Mouse (Mus musculus) c-Kit-positive CD71-positive TER-119-positive erythroid progenitor cells, embryonic 14.5 days (primary cell): ENCODE measurements around the gene Herc6.
"Not testable (repeated sequence)": the region's sequence is repeated elsewhere in the genome, so short reads cannot be mapped to it uniquely, and the experiment has no call there.

ENCODE experiments used
- DNase-seq: peaks from one replicate; pipeline ENCODE4 v3.0.0-alpha.2; 2013; ENCODE audit warnings: low spot score

Gene Herc6

DNA sequence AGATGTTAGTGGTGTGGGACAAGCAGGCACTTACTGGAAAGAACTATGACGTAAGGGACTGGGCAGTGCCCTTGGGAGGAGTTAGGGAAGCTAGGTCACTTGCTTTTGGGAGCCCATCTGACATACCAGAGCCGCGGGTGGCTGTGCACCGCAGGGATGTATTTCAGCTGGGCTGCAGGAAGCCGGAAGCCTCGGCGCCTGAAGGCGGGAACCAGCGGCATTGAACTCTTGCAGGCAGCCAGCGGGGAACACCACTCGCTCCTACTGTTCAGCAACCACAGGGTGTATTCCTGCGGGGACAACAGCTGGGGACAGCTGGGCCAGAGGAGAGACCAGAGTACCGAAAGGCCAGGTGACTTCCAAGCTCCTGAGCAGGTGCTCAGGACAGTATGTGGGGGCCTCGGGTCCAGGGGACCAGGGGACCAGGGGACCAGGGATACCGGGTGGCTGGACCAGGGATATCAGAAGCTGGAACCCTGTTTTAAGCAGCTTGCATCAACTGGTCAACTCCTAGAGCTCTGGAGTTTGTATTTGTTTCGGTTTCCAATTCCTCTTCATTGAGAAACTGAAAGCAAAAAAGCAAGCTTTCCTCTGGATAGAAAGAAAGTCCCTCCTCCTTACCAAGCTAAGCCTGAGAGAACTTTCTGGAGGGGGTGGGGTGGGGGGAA, at the start of gene Herc6:
Gene Herc6 (plus strand): TSS at position 120 of the 668 bp plus-strand sequence.
- peak; percentile 71 for DNase-seq

DNA sequence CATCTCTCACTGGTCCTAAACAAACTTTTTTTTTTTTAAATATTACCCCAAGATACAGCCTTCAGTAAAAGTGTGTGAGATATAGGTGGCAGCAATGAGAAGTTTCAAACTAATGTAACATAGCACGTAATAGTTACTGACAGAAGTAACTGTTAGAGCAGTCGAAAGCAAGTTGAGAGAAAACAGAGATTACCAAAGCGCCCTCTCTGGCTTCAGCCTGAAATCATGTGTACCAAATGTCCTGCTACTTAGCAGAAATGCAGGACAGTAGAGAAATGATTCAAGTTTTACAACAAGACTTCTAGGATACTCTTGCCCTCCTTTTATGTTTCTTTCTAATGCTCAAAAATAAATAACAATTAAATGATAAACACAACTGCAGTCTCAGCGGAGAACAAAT, 49.8 kb upstream of the Herc6 start:
- DNase-seq: no peak

DNA sequence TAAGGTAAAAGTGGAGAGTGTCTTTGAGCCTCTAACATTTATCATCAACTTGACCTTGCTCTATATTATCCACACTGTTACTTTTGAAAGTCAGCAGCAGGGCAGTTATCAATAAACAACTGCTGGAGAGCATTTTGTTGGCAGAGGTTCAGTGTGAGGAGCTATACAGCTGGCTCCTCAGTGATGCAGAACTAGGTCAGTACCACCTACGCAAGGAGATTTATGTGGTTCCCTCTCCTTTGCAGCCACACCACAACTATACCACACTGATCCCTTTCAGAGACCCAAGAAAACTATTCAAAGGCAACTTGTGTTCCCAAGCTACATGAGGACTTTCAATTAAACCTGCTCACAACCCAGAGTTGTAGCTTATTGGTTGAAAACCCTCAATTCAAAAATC, 49.4 kb upstream of the Herc6 start:
- DNase-seq: no peak

DNA sequence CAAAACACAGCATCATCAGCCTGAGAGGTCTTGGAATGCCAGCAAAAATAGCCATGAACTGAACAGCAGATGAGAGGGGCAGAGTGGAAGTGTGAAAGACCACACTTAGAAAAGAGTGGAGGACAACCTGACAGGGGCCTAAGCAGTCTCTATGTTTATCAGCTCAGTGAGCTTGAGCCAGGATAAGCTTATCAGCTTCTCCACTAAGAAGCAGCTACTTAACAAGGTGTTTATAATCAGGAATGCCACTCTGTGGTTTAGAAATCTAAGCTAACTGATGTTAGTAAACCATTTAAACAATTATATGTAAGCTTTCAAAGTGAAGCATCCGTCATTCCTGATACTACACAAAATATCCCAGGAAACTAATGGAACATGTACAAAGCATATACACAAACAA, 48.8 kb upstream of the Herc6 start:
- DNase-seq: no peak

DNA sequence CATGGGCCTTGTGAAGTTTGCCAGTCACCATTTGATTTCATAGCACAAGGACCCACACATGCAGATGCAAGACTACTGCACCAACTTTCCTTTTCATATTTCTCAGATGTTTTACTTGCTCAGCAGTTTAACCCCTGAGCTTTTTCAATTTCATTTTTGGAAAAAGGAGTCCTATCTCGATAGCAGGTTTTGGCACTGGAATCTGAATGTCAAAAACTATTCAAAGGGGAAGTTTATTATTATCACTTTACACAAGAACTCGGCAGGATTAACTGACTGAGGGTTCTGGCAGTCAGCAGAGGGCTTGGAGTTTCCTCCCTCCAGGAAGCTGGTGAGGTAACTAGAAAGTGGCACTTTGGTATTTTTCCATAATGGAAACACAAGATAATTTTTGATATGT, 47.4 kb upstream of the Herc6 start:
- DNase-seq: no peak

DNA sequence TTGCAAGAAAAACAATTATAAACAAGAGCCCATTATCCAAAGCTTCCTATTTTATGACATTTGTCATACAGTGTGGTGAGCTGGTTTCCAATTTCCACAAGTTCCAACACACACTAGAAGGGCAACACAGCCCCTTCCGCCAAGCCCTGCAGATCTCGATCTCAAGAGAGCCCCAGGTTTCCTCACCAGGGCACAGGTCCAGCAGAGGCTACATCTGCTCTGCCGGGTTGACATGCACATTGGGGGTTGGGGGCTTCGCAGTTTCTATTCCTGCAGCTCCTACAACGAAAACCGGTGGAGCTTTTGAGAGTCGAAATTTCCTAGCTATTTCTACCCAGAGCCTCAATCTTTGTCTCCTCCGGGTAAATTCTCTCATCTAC, 46.6 kb upstream of the Herc6 start:
- no peak for DNase-seq

DNA sequence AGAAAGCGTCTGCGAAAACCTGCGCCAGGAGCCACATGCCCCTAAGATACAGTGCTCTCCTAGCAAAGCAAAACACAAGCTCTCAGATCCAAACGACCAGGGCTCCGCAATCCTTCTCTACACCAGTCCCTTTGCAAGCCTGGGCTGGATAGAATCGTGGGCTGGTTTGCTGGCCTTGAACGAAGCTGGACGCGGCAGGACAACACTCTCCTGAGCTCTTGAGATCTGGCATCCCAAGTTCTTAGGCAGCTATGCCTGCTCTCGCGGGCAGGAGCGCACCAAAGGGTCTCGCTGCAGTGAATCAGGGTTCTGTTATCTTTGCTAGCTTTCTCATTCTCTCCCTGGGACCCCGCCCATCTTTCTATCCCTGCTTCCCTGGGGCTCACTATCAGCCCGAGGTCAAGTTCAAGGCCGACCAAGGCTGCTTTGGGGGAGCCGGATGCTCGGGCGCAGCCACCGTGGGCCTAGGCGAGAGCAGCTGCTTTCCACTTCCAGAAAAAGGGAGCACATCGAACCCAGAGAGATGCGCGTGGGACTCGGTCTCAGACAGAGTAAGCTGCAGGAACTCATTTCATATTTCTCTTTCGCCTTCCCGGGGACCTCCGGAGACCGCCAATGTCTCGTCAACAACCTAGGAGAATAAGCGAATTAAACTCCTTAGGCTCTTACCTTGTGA, 46.1 kb upstream of the Herc6 start:
- DNase-seq: no peak

DNA sequence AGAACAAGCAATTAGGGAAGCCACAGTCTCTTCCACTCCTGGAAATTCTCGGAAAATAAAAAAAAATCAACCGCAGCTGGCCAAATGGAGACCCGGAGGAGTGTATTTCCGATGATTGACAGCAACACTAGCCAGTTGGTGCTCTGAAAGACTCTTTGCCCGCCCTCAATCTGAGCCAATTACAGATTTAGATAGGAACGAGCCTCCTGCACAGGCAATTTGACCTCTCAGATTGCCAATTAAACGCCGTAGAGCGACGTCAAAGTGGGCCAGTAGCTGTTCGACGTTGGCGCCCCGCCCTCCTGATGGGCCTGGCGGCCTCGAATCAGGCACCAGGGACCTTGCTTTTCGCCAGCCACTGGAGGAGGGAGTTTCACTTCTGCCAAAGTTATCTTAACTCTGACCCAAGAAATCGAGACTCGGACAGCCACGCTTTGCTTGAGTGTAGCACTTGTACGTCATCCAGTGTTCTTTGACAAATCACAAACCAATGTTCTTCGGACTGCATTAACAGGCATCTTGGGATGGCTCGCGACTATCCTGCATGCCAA, 45.3 kb upstream of the Herc6 start, which contains the start of gene Ppm1k:
Gene Ppm1k (minus strand): TSS at position 83 of the 551 bp plus-strand sequence.
- DNase-seq: peak; percentile 93

DNA sequence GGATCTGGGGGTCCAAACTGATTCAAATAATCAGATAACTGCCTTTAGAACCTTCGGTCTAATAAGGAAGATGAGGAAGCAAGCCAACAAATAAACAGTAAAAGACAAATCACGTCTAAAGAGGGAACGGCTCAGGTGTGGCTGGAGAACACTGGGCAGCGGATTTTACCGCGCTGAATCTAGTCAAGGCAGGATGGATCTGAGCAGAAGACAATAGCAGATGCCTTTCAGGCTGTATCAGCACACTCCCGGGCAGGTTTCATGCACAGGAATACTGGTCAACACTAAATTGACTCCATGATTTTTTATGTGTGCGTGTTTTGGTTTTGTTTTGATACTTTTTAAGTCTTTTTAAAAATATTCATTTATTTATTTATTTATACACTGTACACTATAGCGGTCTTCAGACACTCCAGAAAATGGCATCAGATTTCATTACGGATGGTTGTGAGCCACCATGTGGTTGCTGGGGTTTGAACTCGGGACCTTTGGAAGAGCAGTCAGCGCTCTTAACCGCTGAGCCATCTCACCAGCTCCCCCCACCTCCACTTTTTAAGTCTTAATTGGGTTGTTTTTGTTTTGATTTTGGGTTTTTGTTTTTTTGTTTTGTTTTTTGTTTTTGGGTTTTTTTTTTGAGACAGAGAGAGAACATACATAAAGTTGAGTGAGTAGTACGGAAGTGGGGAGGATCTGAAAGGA, 44.7 kb upstream of the Herc6 start:
- no peak for DNase-seq

DNA sequence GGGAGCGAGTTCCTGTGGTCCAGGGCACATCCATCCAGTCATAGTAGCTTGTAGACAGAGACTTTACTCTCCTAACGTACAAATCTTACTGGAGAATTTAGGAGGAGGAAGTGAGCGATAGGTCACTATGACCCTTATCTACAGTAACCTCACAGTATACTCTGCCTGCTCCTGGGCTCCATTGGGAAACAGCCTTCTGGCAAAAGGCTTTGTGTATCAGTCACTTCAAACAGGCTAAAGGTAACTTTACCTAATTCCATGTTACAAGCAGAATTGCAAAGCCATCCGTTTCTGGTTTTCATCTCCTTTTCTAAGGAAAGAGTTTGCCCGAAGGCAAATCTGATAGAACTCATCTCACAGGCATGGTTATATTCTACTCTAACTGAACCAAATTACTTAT, 42.9 kb upstream of the Herc6 start:
- no peak for DNase-seq

DNA sequence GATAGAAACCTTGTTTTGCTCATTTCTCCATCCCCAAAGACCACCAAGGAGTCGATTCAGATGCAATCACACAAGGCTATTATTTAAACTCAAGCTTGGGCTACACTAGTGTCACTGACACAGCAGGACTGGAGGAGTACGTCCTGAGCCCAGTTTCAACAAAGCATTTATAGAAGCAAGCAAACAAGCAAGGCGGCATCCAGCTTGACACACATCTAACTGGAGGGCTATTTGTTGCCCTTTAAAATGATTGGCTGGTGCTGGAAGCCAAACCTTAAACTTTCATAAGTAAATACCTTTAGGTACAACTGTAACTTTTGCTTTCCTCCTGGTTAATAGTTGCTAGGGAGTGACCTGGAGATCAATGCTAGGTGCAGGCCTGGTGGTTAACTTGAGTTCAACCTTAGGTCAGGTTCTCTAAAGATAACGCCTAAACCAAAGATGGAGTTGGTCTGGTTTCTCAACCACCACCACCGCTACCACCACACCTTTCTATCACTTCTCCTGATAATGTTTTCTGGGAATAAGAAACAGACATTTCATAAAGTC, 39.8 kb upstream of the Herc6 start:
- no peak for DNase-seq

DNA sequence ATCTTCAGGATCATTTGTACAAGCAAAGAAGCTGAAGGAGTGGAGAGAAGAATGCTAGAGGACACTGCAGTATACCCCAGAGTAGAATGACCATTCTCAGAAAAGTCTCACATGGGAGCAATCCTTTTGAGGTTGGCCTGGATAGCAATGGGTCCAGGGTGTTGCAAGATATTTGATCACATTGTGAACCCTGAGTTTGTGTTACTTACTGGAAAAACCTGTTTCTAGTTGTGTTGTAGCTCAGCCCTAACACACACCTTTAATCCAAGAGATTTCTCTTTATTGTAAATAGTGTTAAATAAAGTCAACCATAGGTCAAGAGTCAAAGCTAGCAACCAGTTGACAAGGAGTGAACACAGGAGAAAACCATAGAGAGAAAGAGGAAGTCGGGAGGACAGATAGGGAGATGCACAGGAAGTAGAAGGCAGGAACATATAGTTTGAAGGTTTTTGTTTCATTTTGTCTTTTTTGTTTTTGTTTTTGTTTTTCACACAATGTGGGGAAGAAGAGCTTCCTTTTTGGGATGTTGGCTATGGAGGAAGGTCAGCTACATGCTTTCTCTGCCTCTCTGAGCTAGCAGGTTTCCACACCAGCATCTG, 39.0 kb upstream of the Herc6 start:
- no peak for DNase-seq

DNA sequence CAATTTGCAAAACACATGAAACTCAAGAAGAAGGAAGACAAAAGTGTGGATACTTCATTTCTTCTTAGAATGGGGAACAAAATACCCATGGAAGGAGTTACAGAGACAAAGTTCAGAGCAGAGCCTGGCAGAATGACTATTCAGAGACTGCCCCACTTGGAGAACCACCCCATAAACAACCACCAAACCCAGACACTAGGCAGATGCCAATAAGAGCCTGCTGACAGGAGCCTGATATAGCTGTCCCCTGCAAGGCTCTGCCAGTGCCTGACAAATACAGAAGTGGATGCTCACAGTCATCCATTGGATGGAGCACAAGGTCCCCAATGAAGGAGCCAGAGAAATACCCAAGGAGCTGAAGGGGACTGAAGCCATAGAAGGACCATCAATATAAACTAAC, 37.2 kb upstream of the Herc6 start:
- DNase-seq: not testable (repeated sequence)

DNA sequence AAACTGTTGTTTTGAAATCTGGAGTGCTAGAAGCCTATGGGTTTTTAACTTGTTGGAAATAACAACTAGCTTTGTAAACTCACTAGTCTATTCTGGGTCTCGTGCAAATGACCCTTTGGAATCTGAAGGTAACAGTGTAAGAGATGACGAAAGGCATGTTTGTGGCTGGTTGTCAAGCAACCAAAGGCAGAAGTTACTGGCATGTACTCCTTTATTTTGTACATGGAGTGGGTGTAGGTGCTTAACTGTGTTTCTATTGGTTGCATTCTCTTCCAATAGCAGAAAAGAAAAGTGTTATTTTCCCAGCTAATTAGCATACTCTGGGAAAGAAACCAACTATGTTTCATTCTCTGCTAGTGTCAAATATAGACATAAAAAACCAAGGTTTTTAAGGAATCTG, 35.9 kb upstream of the Herc6 start:
- DNase-seq: no peak

DNA sequence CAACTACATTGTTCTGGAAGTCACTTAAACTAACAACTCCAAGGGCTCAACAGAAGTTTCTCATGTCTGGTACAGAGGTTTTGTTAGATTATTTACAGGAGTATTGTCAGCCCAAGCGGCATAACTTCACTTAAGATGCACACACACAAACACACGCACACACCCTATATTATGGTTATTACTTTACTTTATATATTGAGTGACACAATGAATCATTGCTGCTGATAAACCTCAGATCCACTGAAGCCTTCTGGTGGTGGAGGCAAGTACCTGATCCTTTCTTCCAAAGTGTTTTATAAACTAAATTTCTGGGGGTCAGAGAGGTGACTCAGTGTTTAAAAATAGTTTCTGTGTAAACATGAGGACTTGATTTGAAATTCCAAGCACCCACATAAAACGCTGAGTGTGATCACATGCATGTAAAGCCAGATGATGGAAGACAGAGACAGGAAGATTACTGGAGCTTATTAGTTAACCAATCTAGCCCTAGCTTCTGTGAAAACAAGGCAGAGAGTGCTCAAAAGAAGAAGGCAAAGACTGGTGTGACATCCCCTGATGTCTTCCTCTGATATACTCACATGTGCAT, 29.5 kb upstream of the Herc6 start:
- DNase-seq: no peak

DNA sequence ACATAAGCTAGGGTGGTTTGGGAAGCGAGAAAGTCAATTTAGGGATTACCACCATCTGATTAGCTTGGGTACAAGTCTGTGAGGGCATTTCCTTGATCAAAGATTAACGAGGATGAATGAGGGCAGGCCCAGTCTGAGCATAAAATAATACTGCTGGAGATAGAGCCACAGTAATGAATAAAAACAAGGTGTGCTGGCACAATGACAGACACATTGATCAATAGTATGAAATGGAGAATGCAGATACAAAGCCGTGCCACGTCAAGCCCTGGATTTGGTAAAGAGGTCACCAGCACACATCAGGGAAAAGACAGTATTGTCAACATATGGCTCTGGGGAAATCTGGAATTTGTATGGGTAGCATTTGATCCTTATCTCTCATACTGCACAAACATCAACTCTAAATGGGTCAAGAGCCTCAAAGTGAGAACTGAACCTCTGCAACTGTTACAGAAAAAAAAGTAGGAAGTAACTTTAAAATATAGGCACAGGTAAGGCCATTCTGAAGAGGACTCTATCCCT, 22.9 kb upstream of the Herc6 start:
- no peak for DNase-seq

DNA sequence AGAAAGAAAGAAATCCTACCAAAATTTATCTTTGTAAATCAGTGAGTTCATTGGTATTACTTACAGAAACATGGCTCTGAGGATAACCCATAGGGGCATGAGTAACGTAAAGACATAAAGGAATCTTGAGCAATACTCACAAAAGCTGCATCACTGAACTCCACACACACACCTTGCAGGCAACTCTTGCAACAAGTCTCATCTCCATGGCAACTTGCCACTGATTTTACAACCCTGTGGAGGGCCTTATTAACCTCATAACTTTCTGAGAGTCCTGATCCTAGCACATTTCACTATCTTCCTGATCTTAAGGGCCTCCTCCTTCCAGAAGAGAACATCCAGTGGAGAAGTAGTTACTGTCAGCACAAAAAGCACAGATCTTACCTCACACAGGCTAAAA, 17.3 kb upstream of the Herc6 start:
- DNase-seq: no peak

DNA sequence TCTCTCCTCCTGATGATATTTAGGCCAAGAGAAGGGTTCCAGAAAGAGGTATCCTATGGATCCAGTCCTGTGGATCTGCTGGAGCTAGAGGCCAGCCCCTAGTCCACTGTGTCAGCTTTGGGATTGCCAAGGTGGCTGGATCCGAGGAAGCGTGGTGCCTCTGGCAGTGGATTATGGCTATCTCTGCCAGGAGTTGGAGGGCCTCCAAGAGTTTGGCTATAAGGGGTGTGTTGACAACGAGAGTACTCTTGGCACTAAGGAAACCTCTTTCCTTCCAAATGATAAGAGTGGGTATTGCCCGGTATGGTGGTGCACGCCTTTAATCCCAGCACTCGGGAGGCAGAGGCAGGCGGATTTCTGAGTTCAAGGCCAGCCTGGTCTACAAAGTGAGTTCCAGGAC, 15.3 kb upstream of the Herc6 start:
- no peak for DNase-seq

DNA sequence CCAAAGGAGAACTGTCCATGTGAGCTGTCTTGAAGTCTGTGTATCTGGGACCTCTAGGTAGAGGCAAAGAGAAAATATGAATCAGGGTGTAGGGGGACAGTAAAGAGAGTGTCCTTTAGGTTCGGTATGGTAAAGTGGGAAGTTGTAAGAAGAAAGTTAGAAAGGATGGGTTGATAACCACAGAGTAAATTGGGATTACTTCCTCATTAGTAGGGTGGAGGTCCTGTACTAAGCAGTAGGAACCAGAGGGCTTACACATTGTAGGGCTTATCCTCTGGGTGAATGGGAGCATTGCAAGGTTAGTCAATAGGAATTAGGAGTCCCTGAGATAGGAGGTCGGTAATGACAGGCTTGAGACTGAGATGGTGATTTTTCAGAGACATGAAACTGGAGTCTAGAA, 13.2 kb upstream of the Herc6 start:
- DNase-seq: no peak

DNA sequence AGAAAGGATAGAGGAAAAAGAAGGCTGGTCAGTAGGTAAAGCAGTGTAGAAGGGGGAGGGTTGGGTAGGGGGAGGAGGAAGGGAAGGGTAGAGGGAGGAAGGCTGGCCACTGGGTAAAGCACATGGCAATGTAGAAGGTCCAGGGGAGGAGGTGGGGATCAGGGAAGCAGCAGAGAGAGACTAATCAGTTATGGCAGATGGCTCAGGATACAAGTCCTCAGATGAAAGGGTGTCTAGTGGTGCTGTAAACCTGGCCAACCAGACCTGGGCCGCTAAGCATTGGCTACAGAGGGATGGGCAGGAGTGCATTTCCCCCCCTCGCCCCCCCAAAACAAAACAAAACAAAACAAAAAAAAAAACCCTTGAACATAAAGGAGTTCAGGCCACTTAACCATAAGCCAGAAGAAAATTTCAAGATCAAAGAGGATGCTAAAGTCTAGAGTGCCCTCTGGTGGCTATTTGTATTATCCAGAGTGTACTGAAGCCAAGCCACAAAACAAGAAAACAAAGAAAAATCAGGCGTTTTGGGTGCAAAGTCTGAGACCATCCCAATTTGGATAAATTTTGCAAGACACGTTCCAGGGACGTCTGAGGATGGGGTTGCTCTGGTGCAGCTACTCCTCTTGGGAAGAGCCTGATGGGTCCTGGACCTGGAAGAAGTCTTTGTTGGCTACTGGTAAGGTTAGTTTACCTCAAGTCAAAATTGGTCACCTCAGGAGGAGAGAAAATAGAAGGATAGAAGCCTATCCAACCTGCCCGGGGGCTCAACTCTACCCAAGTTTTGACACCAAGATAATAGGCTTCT, 10.4 kb upstream of the Herc6 start:
- peak; percentile 59 for DNase-seq

DNA sequence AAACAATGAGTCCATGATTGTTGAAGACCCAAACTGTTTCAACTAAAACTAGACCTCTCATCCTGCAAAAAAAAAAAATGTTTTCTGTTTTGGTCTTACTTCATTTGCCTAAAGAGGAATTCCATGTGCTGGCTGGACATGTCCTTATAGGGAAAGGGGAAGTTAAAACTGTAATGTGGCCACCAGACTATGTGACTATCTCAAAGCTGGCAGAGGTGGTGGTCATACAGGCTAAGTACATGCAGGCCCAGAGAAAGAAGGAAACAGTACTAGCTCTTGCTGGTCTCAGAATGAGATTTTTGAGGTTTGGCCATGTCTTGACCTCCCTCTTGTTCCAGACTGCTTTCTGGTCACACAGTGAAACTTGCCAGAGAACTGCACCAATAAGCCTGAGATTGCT, 9.2 kb upstream of the Herc6 start:
- DNase-seq: no peak
